Mouse (Mus musculus) lung, postnatal 0 days (tissue): Measurements from ENCODE around the gene Gm21992.
A peak's percentile ranks its signal among the peaks of the same experiment; 100 is the strongest.

Experiments used
- CTCF ChIP-seq: IDR thresholded peaks from 2 replicates; pipeline ENCODE4 v1.5.1; 2016; ENCODE audit warnings: antibody characterized with exemption, mild to moderate bottlenecking
- EP300 ChIP-seq: IDR thresholded peaks from 2 replicates; pipeline ENCODE4 v1.6.1; 2016; ENCODE audit warnings: antibody characterized with exemption, mild to moderate bottlenecking, control low read depth

DNA sequence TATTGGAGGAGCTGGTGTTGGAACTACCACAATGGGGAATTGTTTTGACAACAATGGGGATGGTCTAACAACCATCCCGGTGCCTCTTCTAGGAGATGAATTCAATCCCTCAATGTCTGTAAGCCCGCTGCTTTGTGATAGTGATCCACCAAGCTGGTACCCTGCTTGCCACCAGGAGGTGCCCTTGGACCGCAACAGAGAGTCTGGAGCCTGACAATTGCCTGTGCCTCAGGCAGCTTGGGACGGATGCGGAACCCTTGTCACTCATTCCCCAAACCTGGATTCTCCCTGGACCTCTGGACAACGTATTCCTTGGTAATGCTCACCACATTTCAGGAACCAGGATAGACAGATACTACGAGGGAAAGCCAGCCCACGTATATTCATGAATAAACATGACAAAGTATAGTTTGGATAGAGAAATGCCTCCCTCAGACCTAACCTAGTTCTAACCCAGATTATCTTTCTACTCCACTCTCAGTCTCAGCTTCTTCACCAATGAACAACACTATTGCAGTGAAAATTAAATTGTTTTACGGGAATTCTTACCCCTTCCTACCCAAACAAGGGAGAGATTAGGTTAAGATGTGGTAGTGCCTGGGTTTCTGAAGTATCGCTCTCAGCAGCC, 55.7 kb downstream of the Gm21992 start:
- peak; percentile 97 for TF ChIP-seq CTCF
- no peak for TF ChIP-seq EP300
